Mouse (Mus musculus): ENCODE data around the gene Islr2. TPM values are rescaled to one million over a fixed set of nuclear protein-coding genes. Genes with fewer than 3 reads are reported as not detected.

Islr2 gene
- polyA plus RNA-seq, 1 experiment from 2014 or later = 7.2 TPM

GRCm38 (mm10) chr9:58179390-58179789 is 24.7 kb downstream of the Islr2 start:
- ATAC-seq (ENCODE audit: low FRiP score) = no peak

GRCm38 (mm10) chr9:58177165-58177564 is 27.0 kb downstream of the Islr2 start:
- 48% methylated on average over 4 of the region's 4 CpGs for WGBS
- Histone ChIP-seq H3K4me3 (replicated peaks; ENCODE audit: low read length) (no peak overlapping the region), H3K4me1 (replicated peaks; ENCODE audit: control insufficient read depth, insufficient read depth, low read length) (peaks cover 8% of the 10 kb centered on the region; the same call in 1 of the 2 replicates), H3K9me3 (ENCODE audit: control insufficient read depth, low read length) (no peaks in the 10 kb centered on the region), H3K27me3 (ENCODE audit: control insufficient read depth, insufficient read depth, low read length) (no peaks in the 10 kb centered on the region), H3K9ac (no peak overlapping the region), H3K27ac (no peak overlapping the region), H3K36me3 (replicated peaks; ENCODE audit: control insufficient read depth, insufficient read depth) (no peaks in the 10 kb centered on the region), H3K4me2 (replicated peaks) (no peak overlapping the region)
- DNase-seq (ENCODE audit: low spot score) (no peak), ATAC-seq (ENCODE audit: low FRiP score) (no peak)

More at GRCm38 (mm10) chr9:58179390-58179789, 24.7 kb downstream of the Islr2 start:
- Histone ChIP-seq H3K4me2 (replicated peaks) (no peak overlapping the region), H3K36me3 (replicated peaks; ENCODE audit: control insufficient read depth, insufficient read depth) (no peaks in the 10 kb centered on the region), H3K9ac (no peak overlapping the region), H3K9me3 (ENCODE audit: control insufficient read depth, low read length) (no peaks in the 10 kb centered on the region), H3K27me3 (ENCODE audit: control insufficient read depth, insufficient read depth, low read length) (no peaks in the 10 kb centered on the region), H3K4me1 (replicated peaks; ENCODE audit: control insufficient read depth, insufficient read depth, low read length) (peaks cover 8% of the 10 kb centered on the region; the same call in 1 of the 2 replicates), H3K27ac (no peak overlapping the region), H3K4me3 (replicated peaks; ENCODE audit: low read length) (no peak overlapping the region)
- no peak for DNase-seq (ENCODE audit: low spot score)
- 92% methylated on average over 2 of the region's 2 CpGs for WGBS

- Histone ChIP-seq H3K27me3 (ENCODE audit: control insufficient read depth, insufficient read depth, low read length) (no peaks in the 10 kb centered on the region), H3K9me3 (ENCODE audit: control insufficient read depth, low read length) (no peaks in the 10 kb centered on the region), H3K4me1 (replicated peaks; ENCODE audit: control insufficient read depth, insufficient read depth, low read length) (peaks cover 8% of the 10 kb centered on the region; the same call in 1 of the 2 replicates), H3K4me3 (replicated peaks; ENCODE audit: low read length) (no peak overlapping the region), H3K9ac (no peak overlapping the region), H3K27ac (no peak overlapping the region), H3K4me2 (replicated peaks) (no peak overlapping the region), H3K36me3 (replicated peaks; ENCODE audit: control insufficient read depth, insufficient read depth) (no peaks in the 10 kb centered on the region)
- WGBS = 62% methylated on average over 5 of the region's 5 CpGs
- no peak for DNase-seq (ENCODE audit: low spot score)
- no peak for ATAC-seq (ENCODE audit: low FRiP score)
These were observed 28.2 kb downstream of the Islr2 start for GRCm38 (mm10) chr9:58175745-58176487.

GRCm38 (mm10) chr9:58174818-58175251 is 29.3 kb downstream of the Islr2 start:
- ATAC-seq (ENCODE audit: low FRiP score) = no peak
- DNase-seq (ENCODE audit: low spot score) = no peak
- Histone ChIP-seq H3K36me3 (replicated peaks; ENCODE audit: control insufficient read depth, insufficient read depth) (no peaks in the 10 kb centered on the region), H3K4me2 (replicated peaks) (no peak overlapping the region), H3K4me1 (replicated peaks; ENCODE audit: control insufficient read depth, insufficient read depth, low read length) (peaks cover 8% of the 10 kb centered on the region; the same call in 1 of the 2 replicates), H3K27ac (no peak overlapping the region; the same call in 1 of the 2 replicates), H3K4me3 (replicated peaks; ENCODE audit: low read length) (no peak overlapping the region), H3K9ac (no peak overlapping the region), H3K27me3 (ENCODE audit: control insufficient read depth, insufficient read depth, low read length) (no peaks in the 10 kb centered on the region), H3K9me3 (ENCODE audit: control insufficient read depth, low read length) (no peaks in the 10 kb centered on the region)
- 22% methylated on average over 5 of the region's 5 CpGs for WGBS

- DNase-seq (ENCODE audit: low spot score) = no peak
- no peak overlapping the region for H3K9ac ChIP-seq
- WGBS = 63% methylated on average over 2 of the region's 2 CpGs
- H3K27me3 ChIP-seq (ENCODE audit: control insufficient read depth, insufficient read depth, low read length) = no peaks in the 10 kb centered on the region
- H3K4me1 ChIP-seq (replicated peaks; ENCODE audit: control insufficient read depth, insufficient read depth, low read length) = peaks cover 8% of the 10 kb centered on the region; the same call in 1 of the 2 replicates
- H3K36me3 ChIP-seq (replicated peaks; ENCODE audit: control insufficient read depth, insufficient read depth) = no peaks in the 10 kb centered on the region
- no peak overlapping the region for H3K4me3 ChIP-seq (replicated peaks; ENCODE audit: low read length)
- H3K9me3 ChIP-seq (ENCODE audit: control insufficient read depth, low read length) = no peaks in the 10 kb centered on the region
- no peak overlapping the region for H3K27ac ChIP-seq
- no peak for ATAC-seq (ENCODE audit: low FRiP score)
- H3K4me2 ChIP-seq (replicated peaks) = no peak overlapping the region
These were observed 31.3 kb downstream of the Islr2 start for GRCm38 (mm10) chr9:58172863-58173262.

GRCm38 (mm10) chr9:58169426-58169825 is 34.7 kb downstream of the Islr2 start:
- ATAC-seq (ENCODE audit: low FRiP score) = no peak
- H3K27me3 ChIP-seq (ENCODE audit: control insufficient read depth, insufficient read depth, low read length) = no peaks in the 10 kb centered on the region
- H3K4me2 ChIP-seq (replicated peaks) = no peak overlapping the region
- 87% methylated on average over 6 of the region's 6 CpGs for WGBS
- no peaks in the 10 kb centered on the region for H3K36me3 ChIP-seq (replicated peaks; ENCODE audit: control insufficient read depth, insufficient read depth)
- no peaks in the 10 kb centered on the region for H3K4me1 ChIP-seq (replicated peaks; ENCODE audit: control insufficient read depth, insufficient read depth, low read length)
- no peak overlapping the region for H3K4me3 ChIP-seq (replicated peaks; ENCODE audit: low read length)
- no peak for DNase-seq (ENCODE audit: low spot score)
- 0 out of 2 replicates have a peak, but pooled peaks cover 6% of the 10 kb centered on the region for H3K9me3 ChIP-seq (ENCODE audit: control insufficient read depth, low read length)
- no peak overlapping the region for H3K27ac ChIP-seq
- H3K9ac ChIP-seq = no peak overlapping the region

- H3K4me3 ChIP-seq (replicated peaks; ENCODE audit: low read length) = no peak overlapping the region
- H3K9ac ChIP-seq = no peak overlapping the region
- no peak overlapping the region for H3K4me2 ChIP-seq (replicated peaks)
- ATAC-seq (ENCODE audit: low FRiP score) (no peak), DNase-seq (ENCODE audit: low spot score) (no peak)
- 0 out of 2 replicates have a peak, but pooled peaks cover 6% of the 10 kb centered on the region for H3K9me3 ChIP-seq (ENCODE audit: control insufficient read depth, low read length)
- H3K27ac ChIP-seq = no peak overlapping the region
- no peaks in the 10 kb centered on the region for H3K4me1 ChIP-seq (replicated peaks; ENCODE audit: control insufficient read depth, insufficient read depth, low read length)
- no peaks in the 10 kb centered on the region for H3K27me3 ChIP-seq (ENCODE audit: control insufficient read depth, insufficient read depth, low read length)
- H3K36me3 ChIP-seq (replicated peaks; ENCODE audit: control insufficient read depth, insufficient read depth) = no peaks in the 10 kb centered on the region
- 74% methylated on average over 3 of the region's 3 CpGs for WGBS
These were observed 35.2 kb downstream of the Islr2 start for GRCm38 (mm10) chr9:58168880-58169279.

GRCm38 (mm10) chr9:58165779-58166178 is 38.3 kb downstream of the Islr2 start:
- 0 out of 2 replicates have a peak, but pooled peaks cover 6% of the 10 kb centered on the region for H3K9me3 ChIP-seq (ENCODE audit: control insufficient read depth, low read length)
- H3K36me3 ChIP-seq (replicated peaks; ENCODE audit: control insufficient read depth, insufficient read depth) = no peaks in the 10 kb centered on the region
- no peak overlapping the region for H3K9ac ChIP-seq
- H3K4me2 ChIP-seq (replicated peaks) = no peak overlapping the region
- no peaks in the 10 kb centered on the region for H3K4me1 ChIP-seq (replicated peaks; ENCODE audit: control insufficient read depth, insufficient read depth, low read length)
- H3K4me3 ChIP-seq (replicated peaks; ENCODE audit: low read length) = no peak overlapping the region
- ATAC-seq (ENCODE audit: low FRiP score) = no peak
- WGBS = 92% methylated on average over 1 of the region's 1 CpGs
- no peak for DNase-seq (ENCODE audit: low spot score)
- H3K27ac ChIP-seq = no peak overlapping the region
- no peaks in the 10 kb centered on the region for H3K27me3 ChIP-seq (ENCODE audit: control insufficient read depth, insufficient read depth, low read length)

- H3K4me2 ChIP-seq (replicated peaks) = no peak overlapping the region
- ATAC-seq (ENCODE audit: low FRiP score) (no peak), DNase-seq (ENCODE audit: low spot score) (no peak)
- H3K27me3 ChIP-seq (ENCODE audit: control insufficient read depth, insufficient read depth, low read length) = no peaks in the 10 kb centered on the region
- no peaks in the 10 kb centered on the region for H3K4me1 ChIP-seq (replicated peaks; ENCODE audit: control insufficient read depth, insufficient read depth, low read length)
- H3K4me3 ChIP-seq (replicated peaks; ENCODE audit: low read length) = no peak overlapping the region
- no peaks in the 10 kb centered on the region for H3K36me3 ChIP-seq (replicated peaks; ENCODE audit: control insufficient read depth, insufficient read depth)
- 76% methylated on average over 5 of the region's 5 CpGs for WGBS
- no peak overlapping the region for H3K27ac ChIP-seq
- H3K9me3 ChIP-seq (ENCODE audit: control insufficient read depth, low read length) = 0 out of 2 replicates have a peak, but pooled peaks cover 6% of the 10 kb centered on the region
- no peak overlapping the region for H3K9ac ChIP-seq
These were observed 41.0 kb downstream of the Islr2 start for GRCm38 (mm10) chr9:58163146-58163545.

Measured in hindbrain, embryonic 14.5 days (tissue).